Comparison of ENCODE assay signal across 8 mouse cellular contexts in the genomic region with DNA sequence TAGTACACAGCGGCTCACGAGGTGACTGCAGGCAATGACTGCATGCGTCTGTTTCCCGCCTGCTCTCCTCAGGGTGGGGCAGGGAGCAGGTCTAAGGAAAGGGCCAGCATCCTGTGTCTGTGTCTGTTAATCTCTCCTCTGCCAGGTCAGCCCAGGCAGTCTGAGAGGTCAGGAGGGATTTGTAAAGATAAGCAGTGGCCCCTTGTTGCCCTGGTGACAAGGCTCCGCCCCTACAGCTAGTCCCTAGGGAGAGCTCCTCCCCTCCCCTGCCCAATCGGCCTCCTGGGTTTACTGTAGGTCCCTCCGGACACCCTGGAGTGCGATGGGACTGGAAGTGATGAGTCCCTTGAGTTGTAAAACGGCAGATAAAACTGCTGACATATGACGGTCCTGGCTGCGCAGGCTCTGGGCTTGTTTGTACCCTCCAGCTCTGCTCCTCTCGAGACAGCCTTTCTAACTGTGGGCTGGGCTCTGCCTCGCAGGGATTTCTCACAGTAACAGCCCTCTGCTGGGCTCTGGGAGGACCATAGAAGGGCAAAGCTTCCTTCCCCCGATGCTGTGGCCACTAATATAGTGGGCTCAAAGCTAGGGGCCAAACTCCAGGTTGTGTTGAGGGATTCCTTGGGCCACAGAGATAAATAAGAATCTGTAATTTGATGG. TPM values are rescaled to one million over a fixed set of nuclear protein-coding genes. Genes with fewer than 3 reads are reported as not detected.
DNase-seq lines count a peak whose midpoint lies in the region; ATAC-seq and TF ChIP-seq lines count a peak whose summit lies in the region.

No protein-coding gene starts in this region.

- WGBS in heart, embryonic 11.5 days (ENCODE audit: insufficient replicate concordance) = 1% methylated on average over 14 of the region's 14 CpGs
- WGBS in kidney, embryonic 15.5 days = 1% methylated on average over 14 of the region's 14 CpGs
- 2% methylated on average over 14 of the region's 14 CpGs for WGBS in small intestine, adult 2 months

- TF ChIP-seq CTCF in E14TG2a.4 (conservative IDR thresholded peaks at IDR 0.05; ENCODE audit: low read length) = no peak
- no peak for TF ChIP-seq CTCF in brain, embryonic 14.5 days (IDR thresholded peaks at IDR 0.05; ENCODE audit: borderline replicate concordance, extremely low read depth, insufficient read depth, insufficient read length)
- no peak for TF ChIP-seq CTCF in small intestine, adult 2 months (IDR thresholded peaks at IDR 0.05; ENCODE audit: extremely low read depth, insufficient read length, insufficient replicate concordance, low read depth, low read length)

- peak overlapping the region; percentile 87 for H3K27ac ChIP-seq in heart, embryonic 11.5 days (ENCODE audit: low read depth, low read length)
- no peak overlapping the region for H3K27ac ChIP-seq in kidney, embryonic 15.5 days
- H3K27ac ChIP-seq in small intestine, adult 2 months (ENCODE audit: insufficient read depth, low read depth, low read length) = no peak overlapping the region

- peak overlapping the region; percentile 27 for H3K4me3 ChIP-seq in E14TG2a.4 (replicated peaks; ENCODE audit: low read length)
- peak overlapping the region; percentile 28 for H3K4me3 ChIP-seq in heart, embryonic 11.5 days (ENCODE audit: low read depth, low read length)
- peak overlapping the region; percentile 20 for H3K4me3 ChIP-seq in kidney, embryonic 15.5 days (replicated peaks)
- H3K4me3 ChIP-seq in small intestine, adult 2 months (ENCODE audit: low read depth, low read length) = peak overlapping the region; percentile 4; the same call in 1 of the 2 replicates

- H3K36me3 ChIP-seq in E14TG2a.4 (ENCODE audit: insufficient read depth, low read length) = no peaks in the 10 kb centered on the region
- H3K36me3 ChIP-seq in heart, embryonic 11.5 days (ENCODE audit: control insufficient read depth, insufficient read depth, low read length) = no peaks in the 10 kb centered on the region
- H3K36me3 ChIP-seq in kidney, embryonic 15.5 days = no peaks in the 10 kb centered on the region
- no peaks in the 10 kb centered on the region for H3K36me3 ChIP-seq in small intestine, adult 2 months (ENCODE audit: control insufficient read depth, insufficient read depth, low read length)

- H3K9me3 ChIP-seq in E14TG2a.4 (ENCODE audit: low read length) = no peaks in the 10 kb centered on the region
- H3K9me3 ChIP-seq in heart, embryonic 11.5 days (replicated peaks; ENCODE audit: control insufficient read depth, low read length) = no peaks in the 10 kb centered on the region
- no peaks in the 10 kb centered on the region for H3K9me3 ChIP-seq in kidney, embryonic 15.5 days (replicated peaks)

- peaks cover 83% of the 10 kb centered on the region for H3K27me3 ChIP-seq in E14TG2a.4 (ENCODE audit: insufficient read depth, low read length)
- H3K27me3 ChIP-seq in heart, embryonic 11.5 days (ENCODE audit: control insufficient read depth, insufficient read depth, low read length) = peaks cover 3% of the 10 kb centered on the region; the same call in 1 of the 2 replicates
- H3K27me3 ChIP-seq in kidney, embryonic 15.5 days = peaks cover 16% of the 10 kb centered on the region
- H3K27me3 ChIP-seq in small intestine, adult 2 months (ENCODE audit: control insufficient read depth, insufficient read depth, low read length) = no peaks in the 10 kb centered on the region

- no peak for TF ChIP-seq POLR2A in brain, embryonic 14.5 days (IDR thresholded peaks at IDR 0.05; ENCODE audit: borderline replicate concordance, extremely low read depth, insufficient read depth, insufficient read length, poor library complexity, severe bottlenecking)
- no peak for TF ChIP-seq POLR2A in small intestine, adult 2 months (IDR thresholded peaks at IDR 0.05; ENCODE audit: low read depth, low read length)

- peak; percentile 87 for DNase-seq in brain, embryonic 14.5 days (ENCODE audit: low read depth)
- DNase-seq in lung, postnatal 14 days = peak; percentile 60
- no peak for DNase-seq in layer of hippocampus, adult 18-20 months (ENCODE audit: low spot score in 2 of 2)
- DNase-seq in left cerebral cortex, adult 9 months (ENCODE audit: low spot score in 2 of 2) = no peak

- peak overlapping the region; percentile 46 for H3K9ac ChIP-seq in heart, embryonic 11.5 days (ENCODE audit: low read depth, low read length)
- no peak overlapping the region for H3K9ac ChIP-seq in kidney, embryonic 15.5 days

- peak overlapping the region; percentile 62 for H3K4me2 ChIP-seq in heart, embryonic 11.5 days
- H3K4me2 ChIP-seq in kidney, embryonic 15.5 days = peak overlapping the region; percentile 51

- ATAC-seq in heart, embryonic 11.5 days (replicated peaks; ENCODE audit: insufficient number of reproducible peaks, low FRiP score, low TSS enrichment) = peak; percentile 65; the same call in 1 of the 2 replicates
- peak; percentile 59 for ATAC-seq in kidney, embryonic 15.5 days (replicated peaks; ENCODE audit: low FRiP score)

- peaks cover 66% of the 10 kb centered on the region for H3K4me1 ChIP-seq in E14TG2a.4 (replicated peaks; ENCODE audit: low read depth, low read length)
- peaks cover 68% of the 10 kb centered on the region for H3K4me1 ChIP-seq in heart, embryonic 11.5 days (ENCODE audit: control insufficient read depth, insufficient read depth, low read length)
- H3K4me1 ChIP-seq in kidney, embryonic 15.5 days = peaks cover 80% of the 10 kb centered on the region
- H3K4me1 ChIP-seq in small intestine, adult 2 months (ENCODE audit: control insufficient read depth, insufficient read depth, insufficient read length, low read length) = peaks cover 3% of the 10 kb centered on the region; the same call in 1 of the 2 replicates

RNA-seq across cellular contexts. Expression of a gene that starts 4.4 kb away (rescaled TPM):
- 9.8 and 11.3 TPM in 2 replicates for polyA plus RNA-seq in brain, embryonic 14.5 days (2012; rRNA removed)
- polyA plus RNA-seq in heart, embryonic 11.5 days (2014; fragmentation: Nextera tagmentation; extraction: Ambion mirVana) = 6.1 and 6.5 TPM in 2 replicates
- 3.4 and 4.1 TPM in 2 replicates for polyA plus RNA-seq in kidney, embryonic 15.5 days (2015; fragmentation: Nextera tagmentation; extraction: Ambion mirVana)
- 0.14 and 0.48 TPM in 2 replicates for polyA plus RNA-seq in small intestine, adult 2 months (2012; rRNA removed)
- 1 to 10 TPM; 2.8 to 3.1 TPM for total RNA-seq in layer of hippocampus, adult 18-20 months (2021)

Comparison
In these comparisons a context has a peak if more than half of its experiments do, and no peak if none do; other contexts are left out.
1. DNase-seq: peak in brain, embryonic 14.5 days (single experiment) and lung, postnatal 14 days (single experiment); none in layer of hippocampus, adult 18-20 months (0 of 2) and left cerebral cortex, adult 9 months (0 of 2).
2. Peak in every context shown above with its lines, with median percentiles within 50 percentile points of each other: H3K4me3 ChIP-seq.